Mouse (Mus musculus): ENCODE results near the gene Zzz3.

- no peak for TF ChIP-seq CTCF (conservative IDR thresholded peaks at IDR 0.05; ENCODE audit: insufficient read depth, insufficient read length, low read depth, low read length)
- no peak for TF ChIP-seq POLR2A (IDR thresholded peaks at IDR 0.05; ENCODE audit: low read depth, low read length)
Measured at GRCm38 (mm10) chr3:152509268-152509667, 114.0 kb downstream of the Zzz3 start.
